Mouse (Mus musculus) kidney, postnatal 10 days (tissue): Measurements from ENCODE around the gene Ros1.
A peak's percentile ranks its signal among the peaks of the same experiment; 100 is the strongest.

Experiments
- DNase-seq: peaks from one replicate; pipeline ENCODE4 v3.0.0; 2021; ENCODE audit warnings: mixed read lengths

The Ros1 gene

GRCm38 (mm10) chr10:52133354-52134074 is 61.5 kb downstream of the Ros1 start:
- no peak for DNase-seq

DNA sequence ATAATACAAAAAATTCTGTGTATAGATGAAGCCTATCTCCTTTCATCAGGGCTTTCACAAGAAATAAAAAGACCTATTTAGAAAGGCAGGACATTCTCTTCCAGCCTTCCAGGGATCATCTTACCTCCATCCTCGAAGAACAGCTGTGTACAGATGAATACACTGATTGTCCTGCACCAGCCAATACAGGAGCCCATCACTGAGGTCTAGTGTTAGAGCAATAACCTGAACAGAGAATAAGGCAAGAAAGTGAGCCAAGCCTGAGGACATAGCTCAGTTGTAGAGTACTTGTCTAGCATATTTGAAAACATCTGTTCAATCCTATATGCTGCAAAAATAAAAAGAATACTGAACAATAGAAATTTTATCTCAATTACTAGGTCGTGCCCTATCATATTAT is 64.3 kb downstream of the Ros1 start:
- no peak for DNase-seq

GRCm38 (mm10) chr10:52128874-52129412 is 66.1 kb downstream of the Ros1 start:
- DNase-seq: peak; percentile 5

DNA sequence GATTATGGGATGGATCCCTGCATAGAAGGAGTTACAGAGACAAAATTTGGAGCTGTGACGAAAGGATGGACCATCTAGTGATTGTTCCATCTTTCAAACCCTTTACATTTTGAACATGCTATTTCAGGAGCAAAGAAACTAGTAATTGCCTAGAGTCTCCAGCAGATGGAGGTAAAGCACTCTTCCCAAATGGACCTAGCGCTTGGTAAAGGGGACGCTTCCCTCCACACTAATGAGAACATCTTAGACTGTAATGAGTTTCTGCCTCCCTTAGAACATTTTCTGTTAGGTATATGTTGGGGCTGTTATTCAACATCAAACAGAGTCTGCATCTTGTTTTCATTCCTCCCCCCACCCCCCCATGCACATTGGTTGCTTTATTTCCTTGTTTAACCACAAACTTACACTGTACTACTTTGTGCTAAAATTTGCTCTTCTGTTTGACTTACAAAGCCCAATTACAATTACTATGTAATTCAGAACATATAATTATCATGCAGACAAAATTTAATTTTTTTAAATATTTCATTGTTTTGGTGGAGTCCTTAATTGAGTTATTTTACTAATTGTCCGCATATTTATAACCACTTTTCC is 88.8 kb downstream of the Ros1 start:
- DNase-seq: peak; percentile 19

DNA sequence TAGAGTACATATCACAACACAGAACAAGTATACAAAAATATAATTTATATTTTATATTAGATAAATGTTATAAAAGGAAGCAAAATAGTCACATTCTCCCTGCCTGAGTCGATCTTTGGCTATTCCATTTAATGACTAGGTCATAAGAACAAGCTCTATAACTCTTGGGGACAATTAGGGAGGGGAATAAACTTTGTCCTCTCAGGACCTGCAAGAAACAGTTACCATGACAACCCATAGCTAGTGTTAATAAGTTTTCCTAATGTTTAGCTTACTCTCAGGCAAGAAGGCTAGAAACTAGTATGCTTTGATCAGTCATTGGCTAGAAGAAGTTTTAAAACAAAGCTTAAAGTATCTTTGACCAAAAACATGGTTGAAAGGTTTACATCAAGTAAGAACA is 93.8 kb downstream of the Ros1 start:
- DNase-seq: no peak

DNA sequence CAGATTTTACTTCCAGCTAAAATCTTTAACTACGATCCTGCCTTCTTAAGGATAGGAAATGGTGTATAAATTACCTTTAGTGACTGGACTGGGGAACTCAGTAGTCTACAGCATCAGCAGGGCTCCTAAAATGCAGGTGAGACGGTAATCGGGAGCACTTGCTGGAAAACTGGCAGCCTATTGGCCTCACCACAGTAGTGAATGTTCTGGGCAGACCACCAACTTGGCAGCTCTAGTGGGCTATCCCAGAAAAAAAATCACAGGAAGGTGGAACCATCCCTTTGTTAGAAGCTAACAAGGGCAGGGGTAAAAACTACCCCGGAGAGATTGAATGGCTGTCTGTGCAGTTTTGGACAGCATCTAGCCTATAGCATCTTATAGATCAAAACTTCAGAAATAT is 102.9 kb downstream of the Ros1 start:
- no peak for DNase-seq

DNA sequence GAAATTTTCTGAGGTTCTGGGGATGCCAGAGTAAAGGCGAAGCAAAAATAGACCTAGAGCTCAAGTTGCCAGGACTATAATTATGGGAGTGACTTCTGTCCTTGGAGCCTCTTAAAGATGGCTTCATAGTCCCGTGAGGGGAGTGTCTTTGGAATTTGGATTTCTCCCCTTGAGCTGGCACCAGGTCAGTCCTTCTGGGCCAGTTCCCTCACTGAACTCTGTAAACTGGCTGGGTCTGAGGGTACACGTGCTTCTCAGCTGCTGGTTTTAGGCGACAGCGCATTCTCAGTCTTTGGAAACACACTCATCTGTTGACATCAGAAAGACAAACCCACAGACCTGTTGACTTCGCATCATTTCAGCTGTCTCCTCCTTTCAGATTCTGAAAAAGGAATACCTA is 108.4 kb downstream of the Ros1 start:
- DNase-seq: no peak

DNA sequence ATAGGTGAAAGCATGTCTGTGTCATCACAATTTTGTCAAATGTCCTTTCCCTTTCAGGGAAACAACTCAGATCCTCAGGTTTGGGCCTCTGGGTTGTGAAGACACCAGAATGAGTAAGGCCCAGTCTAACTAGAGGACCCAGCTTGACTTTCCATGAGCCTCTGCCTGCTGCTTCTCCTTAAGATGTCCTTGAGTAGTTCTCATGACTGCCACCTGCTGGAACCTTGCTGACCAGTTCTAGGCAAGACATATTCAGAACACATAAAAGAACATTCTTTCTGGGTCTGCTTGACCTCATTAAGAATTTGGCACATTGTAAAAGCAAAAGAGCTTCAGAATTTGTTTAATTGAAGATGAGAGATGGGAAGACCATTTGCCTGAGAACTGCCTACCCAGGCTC is 122.6 kb downstream of the Ros1 start:
- peak; percentile 69 for DNase-seq

DNA sequence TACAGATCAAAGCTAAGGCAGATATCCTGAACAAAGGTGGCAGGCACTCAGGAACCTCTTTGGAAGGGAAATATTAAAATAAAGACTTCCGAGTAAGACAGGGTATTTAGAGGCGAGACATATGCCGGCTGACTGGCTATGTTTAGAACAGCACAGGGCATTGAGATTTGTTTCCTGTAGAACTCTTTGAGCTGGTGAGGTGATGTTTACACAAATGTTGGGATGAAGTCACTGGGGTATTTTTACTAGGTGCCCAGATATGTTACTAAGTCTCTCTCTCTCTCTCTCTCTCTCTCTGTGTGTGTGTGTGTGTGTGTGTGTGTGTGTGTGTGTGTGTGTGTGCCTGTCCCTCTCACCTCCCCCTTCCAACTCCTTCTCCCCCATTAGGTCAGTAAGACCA is 146.8 kb downstream of the Ros1 start:
- DNase-seq: no peak

- DNase-seq: no peak
Measured at GRCm38 (mm10) chr10:52043086-52043485, 152.0 kb downstream of the Ros1 start.

DNA sequence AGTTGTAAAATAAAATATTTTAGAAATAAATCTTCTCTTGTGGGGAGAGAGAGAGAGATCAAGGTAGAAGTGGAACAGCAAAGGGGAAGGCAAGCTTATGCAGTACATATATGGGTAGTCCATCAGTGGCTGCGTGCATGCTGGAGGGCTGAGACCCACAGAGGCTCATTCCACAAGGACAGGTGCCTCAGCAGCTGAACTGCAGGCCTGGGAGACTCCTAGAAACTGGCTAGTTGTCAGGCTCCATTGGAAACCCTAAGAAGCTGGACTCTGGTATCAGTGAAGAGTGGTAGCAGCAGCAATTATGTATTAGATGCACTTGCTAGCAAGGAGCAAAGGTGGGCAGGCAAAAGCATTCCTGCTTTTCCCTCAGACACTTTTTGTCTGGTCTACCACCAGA is 155.7 kb downstream of the Ros1 start:
- no peak for DNase-seq

DNA sequence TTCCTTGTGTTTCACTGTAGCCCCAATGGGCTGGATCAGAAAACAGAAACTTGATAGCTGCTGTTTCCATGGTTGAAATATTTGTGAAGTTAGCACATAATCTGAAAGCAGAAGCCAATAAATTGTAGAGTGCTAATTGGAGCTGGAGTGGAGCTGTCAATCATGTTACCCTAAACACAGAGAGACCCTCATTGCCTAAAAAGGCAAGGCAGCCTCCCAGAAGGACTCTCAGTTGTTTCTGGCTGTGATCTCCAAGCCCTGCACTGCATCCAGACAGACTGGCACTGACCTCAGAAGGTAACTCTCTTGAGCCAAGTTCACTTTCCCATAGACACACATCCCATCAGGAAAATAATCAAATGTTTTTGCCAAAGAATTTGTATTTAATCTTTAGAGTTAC is 161.3 kb downstream of the Ros1 start:
- DNase-seq: no peak

DNA sequence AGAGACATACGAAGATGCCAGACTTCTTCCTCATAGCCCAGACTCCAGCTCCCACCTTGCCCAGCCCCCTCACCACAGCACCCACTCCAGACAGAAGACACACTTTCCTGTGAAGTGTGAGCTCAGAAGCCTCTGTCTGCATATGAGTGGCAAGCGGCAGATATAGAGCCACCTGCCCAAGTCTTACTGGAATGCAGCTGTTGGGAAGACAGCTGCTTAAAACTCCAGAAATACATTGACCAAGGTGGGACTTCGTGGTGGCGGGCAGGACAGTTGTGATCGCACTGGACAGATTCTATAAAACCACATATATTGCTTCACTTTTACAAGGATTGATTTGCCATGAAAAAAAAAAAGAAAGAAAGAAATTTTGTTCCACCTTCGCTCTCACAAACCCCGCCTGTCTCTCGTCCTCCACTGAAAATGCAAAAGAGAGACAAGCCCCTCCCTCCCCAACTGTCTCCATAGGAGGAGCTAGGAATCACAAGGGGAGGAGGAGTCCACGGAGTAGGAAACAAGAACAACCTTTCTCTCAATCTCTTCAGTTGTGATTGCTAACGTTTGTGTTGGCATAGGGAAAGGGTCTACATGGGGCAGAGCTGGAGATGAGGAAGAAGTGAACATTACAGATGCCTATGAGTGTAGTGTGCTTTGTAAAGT is 165.5 kb downstream of the Ros1 start:
- no peak for DNase-seq

- DNase-seq: no peak
Measured at GRCm38 (mm10) chr10:52028561-52029370, 166.3 kb downstream of the Ros1 start.

DNA sequence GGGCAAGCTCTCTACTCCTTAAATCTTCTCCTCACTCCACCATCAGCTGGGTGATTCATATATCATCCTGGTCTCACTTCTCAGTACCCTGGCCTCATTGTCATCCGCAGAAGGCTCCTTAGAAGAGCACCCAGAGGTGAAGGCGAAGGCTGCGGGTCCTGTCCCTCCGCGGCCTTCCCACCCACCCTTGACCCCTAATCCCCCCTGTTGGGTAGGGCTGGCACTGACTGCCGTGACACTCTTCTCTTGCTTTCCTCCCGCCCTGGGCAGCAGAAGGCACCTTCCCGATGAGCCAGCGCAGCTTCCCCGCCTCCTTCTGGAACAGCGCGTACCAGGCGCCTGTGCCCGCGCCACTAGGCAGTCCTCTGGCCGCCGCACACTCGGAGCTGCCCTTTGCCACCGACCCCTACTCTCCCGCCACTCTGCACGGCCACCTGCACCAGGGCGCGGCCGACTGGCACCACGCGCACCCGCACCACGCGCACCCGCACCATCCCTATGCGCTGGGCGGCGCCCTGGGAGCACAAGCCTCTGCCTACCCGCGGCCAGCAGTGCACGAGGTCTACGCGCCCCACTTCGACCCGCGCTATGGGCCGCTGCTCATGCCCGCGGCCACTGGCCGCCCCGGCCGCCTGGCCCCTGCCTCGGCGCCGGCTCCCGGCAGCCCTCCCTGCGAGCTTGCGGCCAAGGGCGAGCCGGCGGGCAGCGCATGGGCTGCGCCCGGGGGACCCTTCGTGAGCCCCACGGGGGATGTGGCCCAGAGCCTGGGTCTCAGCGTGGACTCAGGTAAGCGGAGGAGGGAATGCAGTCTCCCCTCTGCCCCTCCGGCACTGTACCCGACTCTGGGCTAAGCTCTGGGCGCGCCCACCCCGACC is 167.6 kb downstream of the Ros1 start:
- DNase-seq: no peak

DNA sequence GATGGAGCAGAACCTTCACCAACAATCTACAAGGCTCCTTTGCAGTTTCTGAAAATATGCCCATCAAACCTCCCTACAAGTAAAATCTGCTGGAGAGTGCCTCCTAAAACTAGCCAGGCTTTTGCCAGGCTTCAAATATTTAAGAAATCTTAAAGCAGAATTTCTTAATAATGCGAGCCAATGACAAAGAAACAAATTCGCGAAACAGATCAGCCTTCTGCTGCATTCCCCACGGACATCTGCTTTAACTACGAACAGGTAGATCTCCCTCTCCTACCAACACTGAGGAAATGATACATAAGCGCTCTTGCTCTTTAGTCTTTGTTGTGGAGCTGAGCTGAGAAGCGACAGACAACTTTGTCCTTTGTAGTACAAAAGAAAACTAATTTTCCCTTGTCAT is 169.2 kb downstream of the Ros1 start:
- DNase-seq: no peak

DNA sequence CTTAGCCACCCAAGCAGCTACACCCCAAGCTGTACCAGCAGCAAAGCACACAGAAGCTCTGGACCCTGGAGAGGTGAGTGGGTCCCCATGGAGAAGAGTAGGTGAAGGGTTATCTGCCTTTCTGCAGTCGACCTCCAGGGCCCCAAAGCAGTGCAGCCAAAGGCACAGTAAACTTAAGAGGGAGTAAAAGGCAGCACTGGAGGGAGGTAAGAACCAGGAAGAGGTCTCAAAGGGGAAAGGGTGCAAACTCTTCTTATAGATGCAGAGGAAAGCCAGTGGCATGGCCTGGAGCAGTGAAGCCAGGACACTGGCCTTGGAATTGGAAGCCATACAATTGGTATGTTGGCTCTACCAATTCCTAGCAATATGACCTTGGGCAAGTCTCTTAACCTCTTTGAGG is 169.8 kb downstream of the Ros1 start:
- no peak for DNase-seq

- no peak for DNase-seq
Measured at GRCm38 (mm10) chr10:52024053-52024410, 171.0 kb downstream of the Ros1 start.

DNA sequence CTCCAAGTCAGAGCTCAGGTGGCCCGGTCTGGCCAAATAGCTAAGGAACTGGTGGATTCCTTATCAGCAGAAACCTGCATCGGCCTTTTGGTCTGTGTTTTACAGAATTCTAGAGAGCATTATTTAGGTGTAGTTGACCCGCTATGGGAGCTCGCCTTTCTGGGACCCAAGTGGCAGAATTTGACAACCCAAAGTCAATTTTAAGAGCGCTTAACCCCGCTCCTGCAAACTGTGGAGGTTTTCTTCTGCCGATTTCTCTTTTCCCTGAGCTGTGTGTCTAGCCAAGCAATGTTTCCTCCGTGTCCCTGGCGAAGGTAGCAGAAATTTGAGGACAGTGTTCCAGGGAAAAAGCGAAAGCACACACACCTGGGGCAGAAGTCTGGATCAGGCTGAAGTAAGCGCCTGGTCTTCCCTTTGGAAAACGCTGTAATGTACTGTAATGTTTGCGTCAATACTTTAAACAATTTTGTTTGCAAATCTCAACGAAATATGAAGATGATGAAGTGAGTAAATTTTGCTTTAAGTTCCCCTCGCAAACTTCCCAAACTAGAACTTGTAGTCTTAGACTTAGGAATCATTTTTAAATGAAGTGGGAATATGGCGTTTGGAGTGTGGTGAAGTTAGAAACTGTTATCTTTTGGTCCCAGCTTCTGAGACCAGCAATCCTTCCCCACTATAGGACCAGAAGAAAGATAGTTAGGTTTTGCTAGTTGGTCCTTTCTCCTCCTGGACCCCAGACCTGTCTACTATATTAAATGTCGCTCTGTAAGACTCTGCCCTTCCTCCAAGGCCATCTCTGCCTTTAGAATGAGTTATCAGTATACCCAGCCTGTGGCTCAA is 171.6 kb downstream of the Ros1 start:
- no peak for DNase-seq

- peak; percentile 32 for DNase-seq
Measured at GRCm38 (mm10) chr10:52022413-52023212, 172.4 kb downstream of the Ros1 start, which contains the start of gene Vgll2. Vgll2 (plus strand) TSS chr10:52022502.
